Mouse (Mus musculus) stomach, embryonic 16.5 days (tissue): Measurements from ENCODE around the gene Cntn6. TPM values are rescaled to one million over a fixed set of nuclear protein-coding genes. Genes with fewer than 3 reads are reported as not detected.

Experiments used
- ATAC-seq: fragments of 200-750 bp; cut with Nextera tagmentation; 2 replicates; pipeline ENCODE4 v1.8.0; 2017; ENCODE audit warnings: moderate number of reproducible peaks, moderate TSS enrichment; ENCODE audit not compliant: insufficient read depth, low FRiP score
- H3K27ac ChIP-seq: fragments of 300-500 bp; sonication (generic); 2 replicates; pipeline ENCODE4 v1.5.1; 2014; ENCODE audit warnings: low read length
- H3K27me3 ChIP-seq: fragments of 300-500 bp; sonication (generic); 2 replicates; pipeline ENCODE4 v1.6.1; 2014; ENCODE audit warnings: low read length, control low read depth, mixed read lengths; ENCODE audit not compliant: control insufficient read depth, insufficient read depth
- H3K36me3 ChIP-seq: fragments of 300-500 bp; sonication (generic); 2 replicates; pipeline ENCODE4 v1.6.1; 2014; ENCODE audit warnings: low read length; ENCODE audit not compliant: control insufficient read depth, insufficient read depth
- H3K4me1 ChIP-seq: fragments of 300-500 bp; sonication (generic); 2 replicates; pipeline ENCODE4 v1.6.1; 2014; ENCODE audit warnings: low read length, control low read depth, mixed read lengths; ENCODE audit not compliant: control insufficient read depth, insufficient read depth
- H3K4me2 ChIP-seq: fragments of 300-500 bp; sonication (generic); 2 replicates; pipeline ENCODE4 v1.6.1; 2014; ENCODE audit warnings: low read depth, low read length, mixed read lengths
- H3K4me3 ChIP-seq: fragments of 300-500 bp; sonication (generic); replicated peaks from 2 replicates; pipeline ENCODE4 v1.5.1; 2014; ENCODE audit warnings: mild to moderate bottlenecking, low read length
- H3K9ac ChIP-seq: fragments of 300-500 bp; sonication (generic); 2 replicates; pipeline ENCODE4 v1.6.1; 2014; ENCODE audit warnings: low read length
- H3K9me3 ChIP-seq: fragments of 300-500 bp; sonication (generic); replicated peaks from 2 replicates; pipeline ENCODE4 v1.6.1; 2016; ENCODE audit warnings: low read length, control low read depth; ENCODE audit not compliant: control insufficient read depth
- WGBS: fragments of 180-500 bp; shearing (Covaris S2); extraction: QIAGEN DNeasy Blood & Tissue Kit; methylation state at CpG from one replicate; pipeline ENCODE4 v1.1.7; 2014; 5-methylcytosine and 5-hydroxymethylcytosine counted together
- polyA plus RNA-seq: library from polyadenylated mRNA; unstranded; fragments of >200 nt; fragmentation: Nextera tagmentation; extraction: Ambion mirVana; gene quantifications from 2 replicates; pipeline ENCODE4 v1.2.1, GENCODE M21; 2015

Gene Cntn6
- polyA plus RNA-seq, 1 experiment from 2014 or later: 0.76 TPM

DNA sequence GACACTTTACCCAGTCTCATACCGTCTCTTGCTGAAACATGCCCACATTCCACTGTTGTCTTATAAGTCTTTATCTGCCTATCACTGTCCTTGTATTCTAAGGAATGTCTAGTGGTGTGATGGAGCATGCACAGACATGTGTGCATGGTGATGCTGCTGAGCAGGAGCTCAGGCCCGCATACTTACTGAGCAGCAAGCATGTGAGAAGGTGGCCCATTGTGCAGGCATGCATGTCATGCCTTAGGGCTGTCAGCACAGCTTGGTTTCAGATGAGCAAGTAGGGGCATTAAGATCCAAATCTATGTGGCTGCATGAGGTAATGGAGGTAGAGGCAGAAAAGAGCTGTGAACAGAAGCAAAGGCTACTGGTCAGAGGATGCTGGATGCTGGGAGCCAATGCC, 323.0 kb downstream of the Cntn6 start:
- H3K4me1 ChIP-seq: no peaks in the 10 kb centered on the region
- H3K27ac ChIP-seq: no peak overlapping the region
- 82% methylated on average over 2 of the region's 2 CpGs for WGBS
- no peak overlapping the region for H3K4me3 ChIP-seq
- no peaks in the 10 kb centered on the region for H3K36me3 ChIP-seq
- no peak overlapping the region for H3K4me2 ChIP-seq
- no peak for ATAC-seq
- H3K27me3 ChIP-seq: no peaks in the 10 kb centered on the region
- no peak overlapping the region for H3K9ac ChIP-seq
- H3K9me3 ChIP-seq: no peaks in the 10 kb centered on the region

GRCm38 (mm10) chr6:104879711-104880110, 387.1 kb downstream of the Cntn6 start:
- ATAC-seq: no peak
- WGBS: 85% methylated on average over 1 of the region's 1 CpGs
- H3K9me3 ChIP-seq: no peaks in the 10 kb centered on the region

GRCm38 (mm10) chr6:104884021-104884420, 391.4 kb downstream of the Cntn6 start:
- Histone ChIP-seq H3K4me2 (no peak overlapping the region), H3K4me1 (no peaks in the 10 kb centered on the region), H3K9ac (no peak overlapping the region), H3K4me3 (no peak overlapping the region), H3K27me3 (no peaks in the 10 kb centered on the region), H3K36me3 (no peaks in the 10 kb centered on the region), H3K27ac (no peak overlapping the region), H3K9me3 (no peaks in the 10 kb centered on the region)
- WGBS: 59% methylated on average over 2 of the region's 2 CpGs
- no peak for ATAC-seq

More at GRCm38 (mm10) chr6:104879711-104880110, 387.1 kb downstream of the Cntn6 start:
- Histone ChIP-seq H3K27me3 (no peaks in the 10 kb centered on the region), H3K4me2 (no peak overlapping the region), H3K27ac (no peak overlapping the region), H3K4me3 (no peak overlapping the region), H3K9ac (no peak overlapping the region), H3K4me1 (no peaks in the 10 kb centered on the region), H3K36me3 (no peaks in the 10 kb centered on the region)

GRCm38 (mm10) chr6:104885829-104886228, 393.2 kb downstream of the Cntn6 start:
- H3K27me3 ChIP-seq: no peaks in the 10 kb centered on the region
- no peak overlapping the region for H3K4me3 ChIP-seq
- no peak overlapping the region for H3K9ac ChIP-seq
- no peaks in the 10 kb centered on the region for H3K4me1 ChIP-seq
- H3K36me3 ChIP-seq: no peaks in the 10 kb centered on the region
- H3K4me2 ChIP-seq: no peak overlapping the region
- H3K27ac ChIP-seq: no peak overlapping the region
- ATAC-seq: no peak
- H3K9me3 ChIP-seq: no peaks in the 10 kb centered on the region

GRCm38 (mm10) chr6:104891071-104891470, 398.5 kb downstream of the Cntn6 start:
- Histone ChIP-seq H3K9me3 (no peaks in the 10 kb centered on the region), H3K4me2 (no peak overlapping the region), H3K4me3 (no peak overlapping the region), H3K9ac (no peak overlapping the region), H3K4me1 (no peaks in the 10 kb centered on the region), H3K27me3 (no peaks in the 10 kb centered on the region), H3K27ac (no peak overlapping the region), H3K36me3 (no peaks in the 10 kb centered on the region)
- no peak for ATAC-seq
- 79% methylated on average over 3 of the region's 3 CpGs for WGBS
